Mouse (Mus musculus): ENCODE measurements around the gene Arhgef3. TPM values are rescaled to one million over a fixed set of nuclear protein-coding genes. Genes with fewer than 3 reads are reported as not detected.

Arhgef3 gene
- 10 to 100 TPM; 44.5 to 54.9 (median 53.3) TPM for total RNA-seq (2022)

DNA sequence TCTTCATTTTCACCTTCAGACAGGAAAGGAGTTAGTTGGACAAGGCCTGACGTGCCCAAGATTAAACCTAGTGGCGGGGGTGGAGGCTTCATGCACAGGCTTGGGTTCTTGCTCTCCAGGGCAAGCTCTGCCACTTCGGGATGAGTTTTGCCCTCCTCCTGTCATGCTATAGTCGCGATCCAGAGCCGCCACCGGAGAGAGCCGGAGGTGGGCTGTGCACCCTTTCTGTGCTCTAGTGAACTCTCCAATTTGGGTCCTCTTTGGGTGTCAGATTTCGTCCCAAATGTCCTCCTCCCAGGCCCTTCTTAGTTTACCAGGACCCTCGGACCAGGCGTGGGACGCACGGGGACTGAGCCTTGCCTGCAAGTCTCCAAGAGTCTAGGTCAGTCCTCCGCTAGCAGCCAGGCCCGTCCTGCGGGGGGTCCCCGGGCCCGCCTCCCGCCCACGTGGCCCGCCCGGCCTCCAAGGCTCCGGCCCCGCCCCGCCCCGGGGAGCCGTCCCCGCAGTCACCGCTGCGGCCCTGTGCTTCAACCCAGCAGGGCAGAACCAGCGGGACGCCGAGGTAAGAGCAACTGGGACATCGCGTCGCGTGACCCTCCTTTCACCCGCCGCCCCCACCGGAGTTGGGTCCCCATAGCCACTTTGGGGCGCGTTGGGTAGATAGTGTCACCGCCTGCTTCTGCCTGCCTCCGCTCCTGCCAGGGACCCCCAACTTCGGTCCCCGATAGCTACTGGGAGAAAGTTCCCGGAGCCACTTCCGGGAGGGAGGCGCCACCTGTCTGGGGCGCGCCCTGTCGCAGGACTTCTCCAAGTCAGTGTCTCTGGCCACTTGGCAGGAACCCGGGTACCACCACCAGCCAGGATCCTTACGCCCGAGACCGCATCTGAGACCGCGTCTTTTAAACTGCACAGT, at the start of gene Arhgef3:
Gene Arhgef3 (plus strand): TSS at position 538 of the 913 bp plus-strand sequence.
- peak; percentile 70 for DNase-seq

GRCm38 (mm10) chr14:27066171-27066929, 48.3 kb upstream of the Arhgef3 start:
- DNase-seq: no peak

- no peak for DNase-seq
These were observed 46.8 kb upstream of the Arhgef3 start for GRCm38 (mm10) chr14:27067866-27068271.

- DNase-seq: no peak
These were observed 45.1 kb upstream of the Arhgef3 start for GRCm38 (mm10) chr14:27069434-27070097.

- no peak for DNase-seq
These were observed 44.6 kb upstream of the Arhgef3 start for GRCm38 (mm10) chr14:27070128-27070527.

DNA sequence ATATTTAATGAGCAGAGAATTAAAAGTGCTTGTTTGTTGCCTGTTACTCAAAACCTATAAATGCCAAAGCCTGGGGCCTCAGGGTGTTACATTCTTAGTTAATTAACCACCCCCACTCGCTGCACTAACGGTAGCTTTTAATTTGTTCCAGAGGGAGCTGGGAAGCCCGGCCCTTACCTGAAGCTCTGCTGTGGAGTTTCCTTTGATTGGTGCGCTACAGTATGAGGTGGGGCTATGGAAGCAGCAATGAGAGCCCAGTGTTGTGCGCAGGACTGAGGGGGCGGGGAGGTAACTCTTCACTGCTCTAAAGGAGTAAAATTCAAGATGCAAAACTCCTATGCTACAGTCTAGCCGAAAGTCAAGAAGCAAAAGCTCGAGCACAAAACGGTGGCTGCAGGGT, 43.9 kb upstream of the Arhgef3 start:
- no peak for DNase-seq

- DNase-seq: no peak
These were observed 42.7 kb upstream of the Arhgef3 start for GRCm38 (mm10) chr14:27071985-27072384.

GRCm38 (mm10) chr14:27075084-27075483, 39.6 kb upstream of the Arhgef3 start:
- DNase-seq: no peak

DNA sequence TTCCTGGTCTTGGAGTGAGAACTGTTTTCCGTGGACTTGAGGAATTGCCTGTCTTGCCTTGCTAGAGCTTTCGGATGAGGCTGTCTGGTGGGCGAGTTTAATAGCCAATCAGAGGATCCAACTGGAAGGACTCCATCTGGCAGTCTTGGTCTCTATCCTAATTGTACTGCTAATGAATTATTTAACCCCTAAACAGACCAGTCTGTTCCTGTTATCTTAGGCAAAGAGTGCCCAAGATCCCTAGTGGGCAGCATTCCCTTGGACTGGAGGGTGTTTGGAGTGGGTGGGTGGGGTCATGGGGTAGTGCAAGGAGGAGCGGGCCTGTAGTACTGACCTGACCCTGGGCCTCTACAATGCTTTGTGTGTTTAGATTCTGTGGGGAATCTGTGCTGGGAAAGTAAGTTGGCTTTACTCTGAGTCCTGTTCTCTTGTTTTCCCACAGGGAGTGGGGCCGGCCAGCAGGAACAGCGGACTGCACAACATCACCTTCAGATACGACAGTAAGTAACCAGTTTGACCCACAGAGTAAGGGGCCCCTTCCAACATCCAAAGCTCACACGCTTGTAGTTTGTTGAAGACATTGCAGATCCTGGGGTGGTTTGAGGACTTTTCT, 38.7 kb upstream of the Arhgef3 start:
- DNase-seq: no peak

DNA sequence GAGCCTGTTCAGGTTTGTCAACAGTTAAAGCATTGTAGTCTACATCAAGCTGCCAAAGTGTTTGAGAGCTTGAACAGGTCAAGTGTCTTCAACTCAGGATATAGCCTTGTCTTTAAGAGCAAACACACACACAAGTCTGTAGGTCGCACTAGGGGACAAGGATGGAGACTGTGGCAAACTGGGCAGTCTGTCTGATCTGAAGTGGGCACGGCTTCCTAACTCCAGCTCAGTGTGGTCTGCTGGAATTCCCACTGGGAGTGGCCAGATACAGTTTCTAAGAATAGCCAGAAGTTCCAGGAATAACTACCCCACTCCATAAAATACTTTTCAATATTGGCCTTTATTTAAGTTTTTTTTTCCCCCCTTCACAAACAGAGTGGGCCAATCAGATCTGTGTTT, 38.2 kb upstream of the Arhgef3 start:
- no peak for DNase-seq

DNA sequence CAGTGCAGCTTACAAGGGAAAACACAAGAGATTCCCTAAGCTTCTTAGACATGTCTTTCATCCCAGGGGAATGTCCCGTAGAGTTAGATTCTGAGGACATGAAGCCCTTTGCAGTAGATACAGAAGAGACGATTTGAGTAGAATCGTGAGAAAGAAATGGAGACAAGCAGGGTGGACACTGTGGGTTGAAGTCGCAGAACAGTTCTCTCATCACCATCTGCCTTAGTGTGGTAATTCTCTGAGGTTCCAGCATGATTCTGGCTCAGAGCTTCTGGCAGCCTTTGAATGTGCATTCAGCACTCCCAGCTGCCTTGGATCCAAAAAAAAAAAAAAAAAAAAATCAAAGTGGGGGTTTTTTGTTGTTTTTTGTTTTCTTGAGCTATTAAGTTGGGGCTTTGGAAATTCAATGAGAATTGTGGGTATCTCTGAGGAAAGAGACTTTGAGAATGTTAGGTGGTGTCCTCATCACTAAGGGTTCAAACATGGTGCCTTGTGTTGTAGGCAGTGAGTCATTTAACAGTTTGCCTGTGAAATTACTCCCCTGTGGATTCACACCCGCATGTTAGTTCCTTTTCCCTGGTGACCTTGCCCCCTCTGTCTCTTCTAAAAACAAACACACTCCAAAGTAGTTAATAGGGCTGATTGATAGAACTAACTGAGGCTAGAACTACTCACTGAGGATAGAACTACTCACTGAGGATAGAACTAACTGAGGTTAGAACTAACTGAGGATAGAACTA, 33.0 kb upstream of the Arhgef3 start:
- no peak for DNase-seq

DNA sequence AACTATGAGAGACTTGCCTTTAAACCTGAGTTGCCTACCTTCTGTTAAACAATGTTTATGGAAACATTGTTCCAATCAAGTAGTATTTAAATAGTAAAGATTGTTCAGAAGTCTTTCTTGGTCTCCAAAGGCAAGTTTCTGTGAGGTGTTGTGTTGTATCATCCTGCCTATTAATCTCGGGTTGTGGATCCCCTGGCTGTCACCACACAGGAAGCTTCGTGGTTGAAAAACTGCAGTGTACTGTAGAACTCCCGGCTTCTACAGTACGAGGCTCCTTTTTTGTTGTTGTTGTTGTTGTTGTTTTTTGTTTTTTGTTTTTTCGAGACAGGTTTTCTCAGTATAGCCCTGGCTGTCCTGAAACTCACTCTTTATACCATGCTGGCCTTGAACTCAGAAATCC, 29.2 kb upstream of the Arhgef3 start:
- no peak for DNase-seq

- no peak for DNase-seq
These were observed 28.7 kb upstream of the Arhgef3 start for GRCm38 (mm10) chr14:27085999-27086398.

DNA sequence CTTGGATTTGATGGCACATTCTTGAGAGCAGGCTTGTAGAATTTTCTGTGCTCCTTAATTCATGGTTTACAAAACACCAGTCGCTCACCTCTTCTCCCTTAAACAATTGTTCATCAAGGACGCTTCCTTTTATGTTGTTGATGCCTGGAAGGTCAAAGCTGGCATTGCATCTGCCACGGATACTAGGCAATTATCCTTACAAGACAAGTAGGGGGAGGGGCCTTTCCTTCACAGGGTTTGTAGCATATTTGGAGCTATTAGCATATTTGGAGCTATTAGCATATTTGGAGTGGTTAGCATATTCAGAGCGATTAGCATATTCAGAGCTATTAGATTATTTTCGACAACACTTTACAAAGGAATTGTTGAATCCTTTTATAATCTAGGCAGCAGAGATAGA, 20.5 kb upstream of the Arhgef3 start:
- DNase-seq: no peak

DNA sequence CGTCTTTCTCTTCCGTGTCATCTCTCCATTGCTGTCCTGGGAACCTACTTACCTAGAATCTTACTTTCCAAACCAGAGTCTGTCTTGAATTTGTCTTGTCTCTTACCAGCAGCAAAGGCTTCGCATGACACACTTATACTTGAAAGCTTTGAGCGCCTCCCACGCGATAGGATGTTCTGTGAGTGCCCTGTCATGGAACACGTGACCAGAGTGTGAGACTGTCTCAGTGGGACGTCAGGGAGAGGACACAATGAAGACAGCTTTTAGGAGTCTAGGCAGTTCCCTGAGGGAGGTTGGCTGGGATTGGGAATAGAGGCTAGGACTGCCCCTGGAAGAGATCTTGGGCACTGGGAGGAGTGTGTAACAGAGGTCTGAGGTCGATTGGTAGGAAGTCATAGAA, 18.6 kb upstream of the Arhgef3 start:
- DNase-seq: no peak

DNA sequence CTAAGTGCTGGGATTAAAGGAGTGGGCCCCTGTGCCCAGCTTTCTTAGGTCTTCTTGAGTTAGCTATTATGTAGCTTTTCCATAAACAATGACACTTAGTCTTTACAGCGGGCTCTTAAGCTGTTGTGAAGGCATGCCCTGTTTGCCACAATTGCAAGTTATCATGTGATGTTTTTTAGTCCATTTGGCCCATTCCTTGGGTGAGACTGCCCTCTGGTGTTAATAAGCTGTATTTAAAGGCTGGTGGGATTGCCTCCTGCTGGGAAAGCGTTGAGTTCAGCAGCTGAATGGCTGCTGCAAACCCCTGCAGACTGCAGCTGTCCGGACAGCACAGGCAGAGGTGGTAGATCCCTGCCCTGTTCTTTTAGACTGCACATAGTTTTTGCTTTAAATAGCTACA, 17.9 kb upstream of the Arhgef3 start:
- DNase-seq: peak; percentile 56

DNA sequence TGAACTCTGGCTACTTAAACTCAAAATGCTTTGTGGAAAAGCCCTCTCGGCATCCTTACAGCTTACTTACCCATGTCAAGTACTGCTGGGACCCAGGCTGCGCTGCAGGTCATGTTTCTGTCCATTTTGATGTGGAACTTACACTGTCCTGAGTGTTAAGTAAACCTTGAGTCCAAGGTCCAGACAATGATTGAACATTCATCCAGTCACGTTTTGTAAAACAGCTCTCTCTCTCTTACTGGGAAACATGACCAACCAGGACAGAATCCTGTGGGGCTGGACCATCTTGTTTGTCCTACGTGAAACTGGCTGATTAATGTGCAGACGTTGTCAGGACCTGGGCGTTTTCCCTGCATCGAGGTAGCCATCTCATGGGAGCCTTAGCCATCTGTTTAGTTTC, 13.0 kb upstream of the Arhgef3 start:
- DNase-seq: no peak

DNA sequence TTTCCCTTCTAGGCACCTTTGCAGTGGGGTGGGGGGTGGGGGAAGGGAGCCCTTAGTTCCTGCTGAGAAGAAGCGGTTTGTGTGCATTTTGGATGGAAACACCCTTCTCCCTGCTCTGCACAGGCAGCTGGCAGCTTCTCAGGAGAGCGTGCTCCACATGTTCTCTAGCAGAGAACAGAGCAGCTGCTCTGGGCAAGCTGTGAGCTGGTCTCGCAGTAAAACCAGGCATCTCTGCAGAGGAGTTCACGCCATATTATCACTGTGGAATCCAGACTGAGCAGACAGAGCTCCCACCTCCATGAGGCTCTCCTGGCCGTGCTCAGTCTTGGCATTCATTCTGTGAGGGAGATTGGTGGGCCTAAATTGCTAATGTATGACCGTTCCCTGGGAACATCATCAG, 12.0 kb upstream of the Arhgef3 start:
- no peak for DNase-seq

GRCm38 (mm10) chr14:27105731-27106457, 8.8 kb upstream of the Arhgef3 start:
- DNase-seq: no peak

DNA sequence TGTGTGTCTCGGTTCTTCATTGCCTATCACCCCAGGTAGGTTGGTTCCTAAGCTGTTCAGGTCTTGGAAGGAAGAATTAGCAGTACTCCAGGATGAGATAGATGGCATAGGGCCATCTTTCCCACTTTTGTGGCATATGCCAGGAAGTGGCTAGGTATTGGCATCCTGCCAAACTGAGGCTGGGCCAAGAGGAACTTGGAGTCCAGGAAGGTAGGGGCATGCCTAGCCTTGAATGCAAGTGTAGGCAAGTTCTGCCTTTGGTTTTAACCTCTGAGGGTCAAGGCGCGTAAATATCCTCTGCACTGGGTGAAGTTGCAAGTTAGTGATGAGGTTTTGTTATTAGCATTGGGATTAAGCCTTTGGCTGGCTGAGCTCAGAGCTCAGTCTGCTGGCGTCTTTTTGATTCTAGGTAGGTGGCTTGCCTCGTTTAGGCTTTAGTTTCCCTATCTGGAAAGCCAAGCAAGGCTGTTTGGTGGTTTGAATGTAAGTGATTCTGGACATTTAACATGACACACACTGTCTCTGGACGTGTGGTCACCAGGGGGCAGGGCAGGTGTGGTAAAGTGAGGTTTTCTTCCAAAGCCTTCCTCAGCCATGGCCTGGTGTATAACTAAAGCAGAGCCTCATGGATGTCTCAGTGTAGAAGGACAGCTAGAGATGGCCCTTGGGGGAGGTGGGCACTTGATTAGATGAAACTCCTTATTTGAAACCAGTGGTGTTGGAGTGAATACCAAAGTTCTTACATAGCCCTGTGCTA, 5.8 kb upstream of the Arhgef3 start:
- no peak for DNase-seq

Data from adrenal gland, adult 8-10 months (tissue).